Mouse (Mus musculus) bone marrow macrophage, adult 2 months (primary cell): ENCODE results near the gene Syde1.

Experiments
- CTCF ChIP-seq: IDR thresholded peaks from 2 replicates; pipeline ENCODE4 v1.5.1; 2012; ENCODE audit warnings: low read depth, mild to moderate bottlenecking, low read length, moderate library complexity
- POLR2A ChIP-seq: IDR thresholded peaks from 2 replicates; pipeline ENCODE4 v1.6.1; 2012; ENCODE audit warnings: mild to moderate bottlenecking, low read depth, low read length, borderline replicate concordance

DNA sequence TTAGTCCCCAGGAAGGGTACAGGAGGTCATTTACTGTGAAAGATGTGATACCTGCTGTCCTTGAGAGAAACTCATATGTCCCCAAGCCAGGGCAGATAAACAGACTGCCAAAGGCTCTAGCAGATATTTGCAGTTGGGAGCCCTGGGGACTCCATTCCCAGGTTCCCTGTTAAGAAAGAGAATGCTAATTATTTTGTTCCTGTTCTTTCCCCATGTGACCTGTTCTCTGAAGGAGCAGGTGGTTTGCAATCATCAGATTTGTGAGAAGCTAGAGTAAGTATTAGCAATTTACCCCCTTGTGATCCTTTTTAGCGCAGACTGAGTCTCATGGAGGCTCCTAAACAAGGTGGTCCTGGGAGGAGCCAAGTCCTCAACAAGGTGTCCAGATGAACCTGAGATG is 26.2 kb upstream of the Syde1 start, which contains the start of gene Olfr1357:
- TF ChIP-seq POLR2A: no peak
- no peak for TF ChIP-seq CTCF
